Mouse (Mus musculus): ENCODE results near the gene Rmi1. TPM values are rescaled to one million over a fixed set of nuclear protein-coding genes. Genes with fewer than 3 reads are reported as not detected.
A peak's percentile ranks its signal among the peaks of the same experiment; 100 is the strongest.
"Not testable (repeated sequence)": the region's sequence is repeated elsewhere in the genome, so short reads cannot be mapped to it uniquely, and the experiment has no call there.

The Rmi1 gene
- polyA plus RNA-seq, 1 experiment from 2014 or later = 33.0 TPM

- Histone ChIP-seq H3K36me3 (no peaks in the 10 kb centered on the region), H3K27me3 (no peaks in the 10 kb centered on the region), H3K9ac (replicated peaks) (no peak overlapping the region), H3K27ac (no peak overlapping the region), H3K9me3 (no peaks in the 10 kb centered on the region), H3K4me2 (no peak overlapping the region), H3K4me1 (replicated peaks) (peaks cover 4% of the 10 kb centered on the region), H3K4me3 (replicated peaks) (no peak overlapping the region)
- no peak for ATAC-seq (ENCODE audit: insufficient number of reproducible peaks, insufficient read depth, low FRiP score, low TSS enrichment, low read depth)
- WGBS = 33% methylated on average over 2 of the region's 2 CpGs
These were observed 37.7 kb downstream of the Rmi1 start for GRCm38 (mm10) chr13:58439716-58440115.

GRCm38 (mm10) chr13:58443326-58443725 is 41.3 kb downstream of the Rmi1 start:
- H3K27me3 ChIP-seq = no peaks in the 10 kb centered on the region
- no peak overlapping the region for H3K27ac ChIP-seq
- no peaks in the 10 kb centered on the region for H3K9me3 ChIP-seq
- ATAC-seq (ENCODE audit: insufficient number of reproducible peaks, insufficient read depth, low FRiP score, low TSS enrichment, low read depth) = no peak
- no peak overlapping the region for H3K4me3 ChIP-seq (replicated peaks)
- no peak overlapping the region for H3K4me2 ChIP-seq
- H3K9ac ChIP-seq (replicated peaks) = no peak overlapping the region
- no peaks in the 10 kb centered on the region for H3K36me3 ChIP-seq
- peaks cover 4% of the 10 kb centered on the region for H3K4me1 ChIP-seq (replicated peaks)
- 57% methylated on average over 4 of the region's 4 CpGs for WGBS

GRCm38 (mm10) chr13:58443787-58444186 is 41.7 kb downstream of the Rmi1 start:
- no peak overlapping the region for H3K4me2 ChIP-seq
- no peaks in the 10 kb centered on the region for H3K36me3 ChIP-seq
- no peaks in the 10 kb centered on the region for H3K9me3 ChIP-seq
- H3K27me3 ChIP-seq = no peaks in the 10 kb centered on the region
- 41% methylated on average over 7 of the region's 7 CpGs for WGBS
- H3K4me1 ChIP-seq (replicated peaks) = peaks cover 4% of the 10 kb centered on the region
- H3K27ac ChIP-seq = no peak overlapping the region
- H3K9ac ChIP-seq (replicated peaks) = no peak overlapping the region
- ATAC-seq (ENCODE audit: insufficient number of reproducible peaks, insufficient read depth, low FRiP score, low TSS enrichment, low read depth) = no peak
- H3K4me3 ChIP-seq (replicated peaks) = no peak overlapping the region

GRCm38 (mm10) chr13:58446541-58446940 is 44.5 kb downstream of the Rmi1 start:
- Histone ChIP-seq H3K4me3 (replicated peaks) (no peak overlapping the region), H3K4me1 (replicated peaks) (peaks cover 16% of the 10 kb centered on the region), H3K27me3 (peaks cover 3% of the 10 kb centered on the region; the same call in 1 of the 2 replicates), H3K9ac (replicated peaks) (no peak overlapping the region), H3K9me3 (no peaks in the 10 kb centered on the region), H3K4me2 (no peak overlapping the region), H3K27ac (no peak overlapping the region), H3K36me3 (no peaks in the 10 kb centered on the region)
- WGBS = 80% methylated on average over 2 of the region's 2 CpGs
- no peak for ATAC-seq (ENCODE audit: insufficient number of reproducible peaks, insufficient read depth, low FRiP score, low TSS enrichment, low read depth)

- H3K27ac ChIP-seq = no peak overlapping the region
- H3K36me3 ChIP-seq = no peaks in the 10 kb centered on the region
- H3K4me1 ChIP-seq (replicated peaks) = peaks cover 27% of the 10 kb centered on the region
- peaks cover 29% of the 10 kb centered on the region for H3K27me3 ChIP-seq
- H3K9me3 ChIP-seq = no peaks in the 10 kb centered on the region
- H3K4me3 ChIP-seq (replicated peaks) = no peak overlapping the region
- 79% methylated on average over 22 of the region's 22 CpGs for WGBS
- H3K9ac ChIP-seq (replicated peaks) = no peak overlapping the region
- no peak overlapping the region for H3K4me2 ChIP-seq
- no peak for ATAC-seq (ENCODE audit: insufficient number of reproducible peaks, insufficient read depth, low FRiP score, low TSS enrichment, low read depth)
These were observed 48.6 kb downstream of the Rmi1 start for GRCm38 (mm10) chr13:58450459-58451182.

GRCm38 (mm10) chr13:58452246-58452645 is 50.2 kb downstream of the Rmi1 start:
- peaks cover 31% of the 10 kb centered on the region for H3K27me3 ChIP-seq
- 61% methylated on average over 4 of the region's 4 CpGs for WGBS

GRCm38 (mm10) chr13:58452651-58453413 is 50.8 kb downstream of the Rmi1 start:
- Histone ChIP-seq H3K9ac (replicated peaks) (peak overlapping the region; percentile 50), H3K27me3 (peaks cover 31% of the 10 kb centered on the region), H3K4me3 (replicated peaks) (peak overlapping the region; percentile 33), H3K36me3 (no peaks in the 10 kb centered on the region), H3K4me2 (peak overlapping the region; percentile 58), H3K4me1 (replicated peaks) (peaks cover 27% of the 10 kb centered on the region), H3K27ac (no peak overlapping the region), H3K9me3 (no peaks in the 10 kb centered on the region)
- ATAC-seq (ENCODE audit: insufficient number of reproducible peaks, insufficient read depth, low FRiP score, low TSS enrichment, low read depth) = no peak
- WGBS = 14% methylated on average over 32 of the region's 32 CpGs

More at GRCm38 (mm10) chr13:58452246-58452645, 50.2 kb downstream of the Rmi1 start:
- no peak overlapping the region for H3K27ac ChIP-seq
- no peak for ATAC-seq (ENCODE audit: insufficient number of reproducible peaks, insufficient read depth, low FRiP score, low TSS enrichment, low read depth)
- no peak overlapping the region for H3K4me2 ChIP-seq
- H3K9ac ChIP-seq (replicated peaks) = no peak overlapping the region
- no peaks in the 10 kb centered on the region for H3K9me3 ChIP-seq
- H3K4me3 ChIP-seq (replicated peaks) = no peak overlapping the region
- H3K4me1 ChIP-seq (replicated peaks) = peaks cover 27% of the 10 kb centered on the region
- no peaks in the 10 kb centered on the region for H3K36me3 ChIP-seq

- Histone ChIP-seq H3K4me3 (replicated peaks) (peak overlapping the region; percentile 33), H3K4me2 (peak overlapping the region; percentile 58)
- ATAC-seq (ENCODE audit: insufficient number of reproducible peaks, insufficient read depth, low FRiP score, low TSS enrichment, low read depth) = no peak
These were observed 51.5 kb downstream of the Rmi1 start for GRCm38 (mm10) chr13:58453541-58453940.

GRCm38 (mm10) chr13:58456547-58456946 is 54.5 kb downstream of the Rmi1 start:
- H3K4me3 ChIP-seq (replicated peaks) = no peak overlapping the region
- no peak overlapping the region for H3K4me2 ChIP-seq
- 86% methylated on average over 10 of the region's 10 CpGs for WGBS
- H3K27ac ChIP-seq = no peak overlapping the region
- H3K9me3 ChIP-seq = no peaks in the 10 kb centered on the region
- no peak for ATAC-seq (ENCODE audit: insufficient number of reproducible peaks, insufficient read depth, low FRiP score, low TSS enrichment, low read depth)
- no peaks in the 10 kb centered on the region for H3K36me3 ChIP-seq
- no peak overlapping the region for H3K9ac ChIP-seq (replicated peaks)
- peaks cover 28% of the 10 kb centered on the region for H3K27me3 ChIP-seq
- H3K4me1 ChIP-seq (replicated peaks) = peaks cover 16% of the 10 kb centered on the region

More at GRCm38 (mm10) chr13:58453541-58453940, 51.5 kb downstream of the Rmi1 start:
- H3K27ac ChIP-seq = no peak overlapping the region
- H3K27me3 ChIP-seq = peaks cover 31% of the 10 kb centered on the region
- H3K4me1 ChIP-seq (replicated peaks) = peaks cover 27% of the 10 kb centered on the region
- 22% methylated on average over 10 of the region's 10 CpGs for WGBS
- H3K9ac ChIP-seq (replicated peaks) = no peak overlapping the region
- no peaks in the 10 kb centered on the region for H3K36me3 ChIP-seq
- H3K9me3 ChIP-seq = no peaks in the 10 kb centered on the region

- H3K27ac ChIP-seq; ATAC-seq (ENCODE audit: insufficient number of reproducible peaks, insufficient read depth, low FRiP score, low TSS enrichment, low read depth); H3K4me1 ChIP-seq (replicated peaks); H3K4me2 ChIP-seq; H3K9me3 ChIP-seq; H3K4me3 ChIP-seq (replicated peaks); H3K36me3 ChIP-seq; H3K9ac ChIP-seq (replicated peaks): not testable (repeated sequence)
- peaks cover 10% of the 10 kb centered on the region for H3K27me3 ChIP-seq
- WGBS = 91% methylated on average over 6 of the region's 6 CpGs
These were observed 56.8 kb downstream of the Rmi1 start for GRCm38 (mm10) chr13:58458811-58459210.
